Comparison of ENCODE assay signal across 1 mouse cellular context in genomic region chr5:116026107-116026506, GRCm38 (mm10).
TF ChIP-seq lines count a peak whose summit lies in the region.

No protein-coding gene starts in this region.

TF ChIP-seq in MEL, 35 proteins besides CTCF, POLR2A, EP300 and RAD21 (continued from another document):
- peak; percentile 39 for TF ChIP-seq HCFC1 (IDR thresholded peaks at IDR 0.05; ENCODE audit: low read depth, low read length)
- TF ChIP-seq RCOR1 (IDR thresholded peaks at IDR 0.05; ENCODE audit: low read depth, low read length): no peak
- no peak for TF ChIP-seq KAT2A (conservative IDR thresholded peaks at IDR 0.05; ENCODE audit: low read depth, low read length)
- no peak for TF ChIP-seq TAL1 (IDR thresholded peaks at IDR 0.05; ENCODE audit: low read length)
- no peak for TF ChIP-seq ELF1 (IDR thresholded peaks at IDR 0.05; ENCODE audit: low read depth, low read length)
- peak; percentile 28; the same call in 1 of the 2 replicates for TF ChIP-seq TBP (IDR thresholded peaks at IDR 0.05; ENCODE audit: low read depth, low read length)
- no peak for TF ChIP-seq MAX (IDR thresholded peaks at IDR 0.05; ENCODE audit: low read length)
- TF ChIP-seq MYC (IDR thresholded peaks at IDR 0.05; ENCODE audit: low read depth, low read length): no peak
- TF ChIP-seq ZNF384 (IDR thresholded peaks at IDR 0.05; ENCODE audit: low read depth, low read length): peak; percentile 97
- 0 out of 2 replicates have a peak, but pooled peaks have one; percentile 32 for TF ChIP-seq POLR2AphosphoS2 (IDR thresholded peaks at IDR 0.05; ENCODE audit: low read length)
- no peak for TF ChIP-seq NRF1 (IDR thresholded peaks at IDR 0.05; ENCODE audit: insufficient read depth, low read depth, low read length, poor library complexity, severe bottlenecking)
- no peak for TF ChIP-seq MAFK (IDR thresholded peaks at IDR 0.05; ENCODE audit: borderline replicate concordance, low read depth, low read length)
- TF ChIP-seq POLR2AphosphoS5 (IDR thresholded peaks at IDR 0.05; ENCODE audit: borderline replicate concordance, low read depth, low read length): no peak
- no peak for TF ChIP-seq MXI1 (IDR thresholded peaks at IDR 0.05; ENCODE audit: low read depth, low read length)
- TF ChIP-seq USF2 (IDR thresholded peaks at IDR 0.05; ENCODE audit: borderline replicate concordance in 1 of 2, insufficient read depth in 1 of 2, low read depth in 1 of 2, low read length in 2 of 2): no peak
- no peak for TF ChIP-seq ZKSCAN1 (IDR thresholded peaks at IDR 0.05; ENCODE audit: low read depth, low read length)
- no peak for TF ChIP-seq BHLHE40 (IDR thresholded peaks at IDR 0.05; ENCODE audit: borderline replicate concordance, low read depth, low read length)
- TF ChIP-seq ETS1 (IDR thresholded peaks at IDR 0.05; ENCODE audit: low read depth, low read length): no peak
- no peak for TF ChIP-seq MEF2A (IDR thresholded peaks at IDR 0.05; ENCODE audit: extremely low read depth, insufficient replicate concordance, low read depth, low read length, poor library complexity, severe bottlenecking)
